Mouse (Mus musculus) frontal cortex, adult 2 months (tissue): ENCODE results near the gene Ttc37. TPM values are rescaled to one million over a fixed set of nuclear protein-coding genes. Genes with fewer than 3 reads are reported as not detected.

Experiments
- DNase-seq, 2 experiments: peaks; one replicate each; pipeline ENCODE4 v3.0.0; 2022; ENCODE audit warnings: low spot score in 1 of 2; ENCODE audit errors: extremely low spot score in 1 of 2
- polyA plus RNA-seq: library from polyadenylated mRNA; depleted of rRNA; stranded (reverse); fragments of >200 nt; gene quantifications from 2 replicates; pipeline ENCODE4 v1.2.3, GENCODE M21; 2012; rRNA removed

Ttc37 gene
- 12.5 and 14.2 TPM in 2 replicates for polyA plus RNA-seq

DNA sequence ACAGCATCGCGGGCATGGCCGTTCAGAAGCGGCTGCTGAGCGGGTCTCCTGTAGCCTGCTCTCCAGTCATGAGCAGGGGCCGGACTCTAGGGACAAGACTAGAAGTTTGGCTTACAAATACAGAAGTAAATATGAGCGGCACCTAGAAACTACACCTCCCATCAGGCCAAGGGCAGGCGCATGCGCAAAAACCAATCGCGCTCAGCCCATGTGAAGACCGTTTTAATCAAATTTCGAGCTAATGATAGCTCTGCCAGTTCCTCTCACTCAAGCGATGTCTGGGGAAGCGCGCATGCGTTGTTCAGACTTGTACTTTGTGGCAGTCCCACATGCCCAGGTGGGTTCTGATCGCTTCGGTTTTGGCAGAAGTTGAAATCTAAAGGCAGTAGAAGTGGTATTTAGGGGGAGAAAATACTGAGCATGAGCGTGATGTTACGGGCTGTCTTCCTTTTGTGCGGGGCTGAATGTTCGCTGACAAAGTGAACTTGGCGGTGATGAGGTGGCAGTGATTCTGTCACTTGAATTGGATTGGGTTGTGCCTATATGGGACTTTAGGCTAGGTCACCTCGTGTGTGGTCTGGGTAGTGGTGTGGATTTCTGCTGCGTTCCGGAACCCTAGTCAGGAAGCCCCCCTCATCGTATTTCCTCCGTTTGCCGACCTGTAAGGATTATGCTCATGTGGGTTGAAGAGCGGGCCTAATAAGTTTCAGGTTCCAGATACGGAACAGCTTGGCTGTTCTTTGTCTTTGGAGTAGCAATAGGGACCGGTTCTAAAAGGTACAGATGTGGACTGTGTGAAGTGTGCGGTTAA lies at the start of gene Ttc37, which contains the start of gene Arsk:
Gene Ttc37, plus strand, starts transcription at position 242 of the 811 bp plus-strand sequence.
Gene Arsk, minus strand, starts transcription at position 168 of the 811 bp plus-strand sequence.
- DNase-seq: peak; percentile 91 to 97

DNA sequence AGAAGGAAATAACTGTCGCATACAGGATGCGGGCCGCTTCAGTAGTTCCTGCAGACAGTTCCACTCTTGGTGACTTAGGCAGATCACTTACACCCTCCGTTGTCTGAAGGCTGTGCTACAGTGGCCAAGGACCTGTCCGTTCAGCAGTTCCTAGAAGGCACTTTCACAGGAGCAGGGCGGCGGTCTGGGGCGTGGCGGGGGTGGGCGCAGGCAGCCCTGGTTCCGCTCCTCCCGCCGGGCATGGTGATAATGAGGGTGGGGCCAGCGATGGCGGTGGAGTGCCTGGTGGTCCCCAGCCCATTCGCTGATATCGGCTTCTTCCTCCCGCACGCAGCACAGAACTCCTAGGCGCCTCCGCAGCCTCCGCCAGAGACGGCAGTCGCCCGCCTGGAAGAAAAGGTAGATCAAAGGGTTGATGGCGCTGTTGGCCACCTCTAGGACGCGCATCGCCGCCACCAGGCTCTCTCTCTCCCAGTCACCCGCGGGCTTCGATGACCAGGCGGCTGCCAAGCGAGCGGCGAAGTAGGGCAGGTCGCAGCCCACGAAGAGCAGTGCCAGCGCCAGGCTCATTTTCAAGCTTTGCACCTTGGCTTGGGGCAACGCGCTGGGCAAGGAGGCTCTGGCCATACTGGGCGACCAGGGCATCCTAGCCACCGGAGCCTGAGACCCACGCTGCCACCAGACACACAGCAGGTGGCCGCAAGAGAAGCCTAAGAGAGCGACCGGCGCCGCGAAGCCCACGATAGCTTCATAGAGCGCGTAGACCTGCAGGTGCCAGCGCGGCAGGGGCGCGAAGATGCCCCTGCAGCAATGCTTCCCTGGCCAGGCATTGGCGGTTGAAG lies 42.9 kb upstream of the Ttc37 start:
- peak; percentile 30 to 40 for DNase-seq

DNA sequence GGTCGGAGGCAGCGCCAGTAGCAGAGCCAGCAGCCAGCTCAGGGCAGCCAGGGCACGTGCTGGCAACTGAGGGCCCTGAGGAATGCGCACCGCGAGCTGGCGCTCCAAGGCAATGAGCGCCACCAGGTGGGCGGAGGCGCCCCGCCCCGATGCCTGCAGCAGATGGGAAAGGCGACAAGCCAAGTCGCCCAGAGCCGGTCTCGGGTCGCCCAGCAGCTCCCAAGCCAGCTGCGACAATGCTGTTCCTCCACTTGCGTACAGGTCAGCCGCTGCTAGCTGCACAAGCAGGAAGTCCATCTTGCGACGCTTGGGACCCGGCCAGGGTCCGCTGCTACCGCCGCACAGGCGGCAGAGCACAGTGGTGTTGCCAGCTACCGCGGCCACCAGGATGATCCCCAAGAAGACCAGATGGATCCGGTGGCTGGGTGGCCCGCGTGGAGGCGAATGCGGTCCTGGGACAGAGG lies 42.2 kb upstream of the Ttc37 start:
- DNase-seq: peak; percentile 41 to 82

DNA sequence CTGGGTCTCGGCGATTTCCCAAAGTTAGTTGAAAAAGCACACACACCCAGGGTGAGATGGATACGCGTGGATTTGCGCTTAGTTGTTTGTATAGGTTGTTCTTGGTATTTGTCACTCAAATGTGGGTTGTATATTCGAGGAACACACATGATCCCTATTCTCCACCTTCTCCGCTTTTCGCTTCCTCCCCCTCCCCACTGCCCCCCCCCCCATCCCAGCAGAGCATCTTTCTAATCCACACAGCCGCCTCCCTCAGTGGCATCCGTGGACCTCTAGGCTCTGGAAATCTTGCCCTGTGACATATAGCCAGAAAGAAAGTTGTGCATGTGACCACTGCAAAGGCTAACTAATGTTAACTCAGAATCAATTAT lies 41.7 kb upstream of the Ttc37 start, which contains the start of gene Gpr150:
Gene Gpr150, minus strand, starts transcription at position 101 of the 371 bp plus-strand sequence.
- DNase-seq: no peak

DNA sequence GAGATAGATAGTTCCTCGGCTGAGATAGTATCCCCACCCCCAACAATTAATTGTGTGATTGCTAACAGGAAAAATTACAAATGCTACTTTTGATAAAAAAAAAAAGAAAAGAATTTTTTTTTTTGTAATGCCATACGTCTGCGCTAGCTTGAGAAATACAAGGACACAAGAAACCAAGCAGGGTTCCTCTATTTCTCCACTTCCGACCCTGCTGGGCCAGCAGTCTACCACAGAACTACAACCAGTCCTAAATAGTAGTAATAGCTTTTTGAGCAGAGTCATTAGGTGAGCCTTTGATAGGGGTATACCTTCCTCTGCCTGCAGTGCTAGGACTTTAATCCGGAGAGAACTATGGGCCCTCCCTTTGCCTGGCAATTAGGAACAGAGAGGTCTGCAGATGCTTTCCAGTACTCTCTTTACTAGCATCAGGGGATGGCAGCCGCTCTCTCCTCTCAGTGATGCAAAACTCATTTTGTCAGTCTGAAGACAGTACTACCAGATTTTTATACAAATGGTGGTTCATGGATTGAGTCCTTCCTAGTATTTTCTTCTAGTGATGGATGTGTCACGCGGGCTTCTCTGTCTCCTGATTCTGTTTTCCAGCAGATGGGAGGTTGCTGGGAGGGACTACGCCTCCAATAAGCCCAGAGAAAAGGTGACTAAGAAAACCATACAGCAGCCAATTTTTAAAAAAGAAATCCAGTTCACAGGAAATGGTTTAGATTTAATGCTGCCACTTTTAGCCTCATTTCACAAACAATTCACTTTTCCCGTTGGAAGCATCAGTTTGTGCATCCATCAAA lies 41.1 kb upstream of the Ttc37 start:
- peak in 1 of 2 experiments; percentile 66 for DNase-seq

DNA sequence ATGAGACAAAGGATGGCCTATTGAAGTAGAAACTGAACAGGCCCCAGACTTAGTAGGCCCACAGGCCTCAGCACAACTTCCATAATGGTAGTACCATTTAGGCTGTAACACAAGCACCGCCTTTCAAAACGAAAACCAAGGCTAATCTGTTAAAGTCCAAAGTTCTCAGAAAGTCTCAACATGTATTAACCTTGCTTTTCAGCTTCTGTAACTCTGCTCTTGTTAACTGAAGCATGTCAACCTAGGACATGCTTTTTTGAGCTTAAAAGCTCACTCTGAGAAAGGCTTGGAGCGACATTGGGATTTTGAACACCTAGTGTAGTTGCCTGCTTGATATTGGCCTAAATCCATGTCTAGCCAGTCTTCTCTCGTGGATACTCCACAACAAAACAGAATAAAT lies 38.9 kb upstream of the Ttc37 start:
- no peak for DNase-seq

DNA sequence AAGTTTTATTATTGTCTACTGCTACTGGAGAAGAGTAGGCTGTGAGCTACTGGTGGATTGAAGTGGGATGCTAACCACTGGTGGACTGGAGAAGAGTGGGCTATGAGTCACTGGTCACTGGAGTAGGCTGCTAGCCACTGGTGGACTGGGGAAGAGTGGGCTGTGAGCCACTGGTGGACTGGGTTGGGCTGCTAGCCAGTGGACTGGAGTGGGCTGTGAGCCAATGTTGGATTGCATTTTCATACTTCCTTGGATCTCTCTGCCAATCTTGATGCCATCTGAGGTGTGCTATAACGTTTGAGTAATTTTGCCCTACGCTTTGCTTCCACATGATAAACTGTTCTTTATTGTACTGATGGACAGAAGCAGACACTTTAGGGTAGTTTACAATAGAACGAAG lies 36.4 kb upstream of the Ttc37 start:
- no peak for DNase-seq

DNA sequence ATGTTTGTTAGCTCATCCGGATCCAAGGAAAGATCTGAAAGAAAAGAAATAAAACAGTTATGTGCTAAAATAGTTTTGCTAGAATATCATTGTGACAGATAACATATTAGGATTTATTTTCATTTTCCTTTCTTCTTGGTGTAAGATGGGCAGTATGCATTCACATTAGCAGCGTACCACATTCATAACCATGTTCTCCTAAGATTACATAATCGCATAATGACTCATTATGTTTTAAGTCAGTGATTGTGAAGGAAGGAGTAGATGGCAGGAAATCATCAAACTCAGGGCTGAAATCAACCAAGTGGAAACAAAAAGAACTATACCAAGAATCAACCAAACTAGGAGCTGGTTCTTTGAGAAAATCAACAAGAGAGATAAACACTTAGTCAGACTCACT lies 36.0 kb upstream of the Ttc37 start:
- DNase-seq: no peak

DNA sequence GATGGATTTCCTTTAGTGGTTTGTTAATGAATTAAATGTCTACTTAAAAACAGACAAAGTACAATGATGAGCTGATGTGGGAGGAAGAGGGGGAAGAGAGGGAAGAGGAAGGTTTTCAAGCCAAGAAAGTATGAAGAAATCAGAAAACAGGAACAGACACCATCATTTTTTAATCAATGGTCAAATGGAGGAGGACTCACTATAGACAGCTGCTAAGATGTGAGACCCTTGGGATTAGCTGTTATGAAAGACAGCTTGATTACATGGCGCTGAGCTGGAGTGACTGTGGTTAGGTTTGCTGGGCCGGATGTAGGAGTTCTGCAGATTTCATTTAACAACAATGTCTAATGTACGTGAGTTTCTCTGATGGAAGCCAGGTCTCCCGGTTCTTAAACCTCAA lies 35.0 kb upstream of the Ttc37 start:
- DNase-seq: no peak

DNA sequence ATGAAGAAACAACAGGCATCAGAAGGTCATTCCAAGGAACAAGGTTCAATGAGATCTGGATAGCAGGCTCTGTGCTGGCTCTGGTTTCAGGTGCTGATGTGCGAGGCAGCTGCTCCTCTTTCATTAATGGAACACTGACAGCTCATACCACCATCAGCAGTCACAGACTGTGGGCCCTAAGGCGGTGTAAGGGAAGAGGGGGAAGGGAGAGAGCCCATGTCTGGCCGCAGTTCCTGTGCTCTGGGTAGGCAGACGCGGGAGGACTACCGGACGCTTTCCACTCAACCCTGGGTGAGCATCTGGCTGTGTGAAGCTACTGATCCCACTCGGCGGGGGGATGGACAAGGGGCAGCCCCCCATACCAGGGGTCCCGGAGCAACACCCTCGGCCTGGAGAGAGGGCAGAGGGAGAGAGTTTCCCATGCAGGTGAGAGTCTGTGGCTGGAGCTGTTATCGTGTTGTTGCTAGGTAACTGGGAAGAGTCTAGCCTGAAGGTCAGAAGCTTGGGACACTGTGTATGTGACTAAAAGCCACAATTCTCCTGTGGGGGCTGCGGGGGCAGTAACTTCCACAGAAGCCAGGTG lies 34.1 kb upstream of the Ttc37 start:
- DNase-seq: no peak

DNA sequence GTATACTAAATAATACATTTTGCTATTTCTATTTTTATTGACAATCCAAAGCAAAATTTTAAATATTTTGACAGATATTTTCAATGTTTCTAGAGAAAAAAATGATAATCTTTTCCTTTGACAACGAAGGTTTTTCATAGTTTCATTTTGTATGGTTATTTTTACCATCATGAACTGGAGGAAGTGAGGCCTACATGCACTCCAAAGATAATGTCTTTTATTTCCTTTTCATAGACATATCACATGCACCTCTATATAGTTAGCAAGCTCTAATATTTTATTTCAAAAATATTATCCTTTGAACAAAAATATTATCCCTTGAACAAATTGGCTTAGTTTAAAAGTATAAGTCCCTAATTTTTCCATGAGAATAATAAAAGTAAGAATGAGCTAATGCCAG lies 24.2 kb upstream of the Ttc37 start:
- DNase-seq: no peak

DNA sequence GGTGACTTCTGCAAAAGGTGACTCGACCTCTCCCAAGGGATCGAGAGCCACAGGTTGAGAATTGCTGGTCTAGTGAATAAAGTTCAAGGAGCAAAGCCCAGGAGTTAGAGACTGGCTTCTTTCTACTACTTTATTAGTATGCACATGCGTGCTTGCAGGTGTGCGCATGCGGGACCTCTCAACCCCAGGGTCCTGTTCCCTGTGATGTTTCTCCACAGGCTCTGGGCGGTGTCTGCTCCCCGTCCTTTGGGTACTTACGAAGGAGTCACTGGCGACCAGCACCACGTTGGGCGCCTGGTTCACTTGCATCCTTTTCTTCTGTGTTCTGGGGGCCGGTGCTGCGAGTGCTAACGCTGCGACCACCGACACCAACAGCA lies 430 bp upstream of the Ttc37 start:
- peak; percentile 17 to 61 for DNase-seq

DNA sequence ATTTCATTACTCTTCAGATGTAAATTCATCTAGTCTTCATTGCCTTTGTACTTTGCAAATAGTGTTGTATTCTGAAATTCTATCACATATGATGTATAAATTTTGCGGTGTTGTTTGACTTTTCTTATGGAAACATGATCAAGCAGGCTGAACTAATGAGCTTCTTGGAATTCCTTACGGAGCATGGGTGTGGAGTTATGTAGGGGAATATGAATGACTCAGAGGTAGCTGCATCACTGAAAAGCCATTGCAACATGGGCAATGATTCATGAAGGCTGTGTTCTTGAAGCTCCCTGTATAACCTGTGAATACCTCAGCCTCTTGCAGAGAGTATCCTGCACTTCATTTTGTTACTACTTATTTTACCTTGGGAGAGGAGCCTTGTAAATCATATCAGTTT lies 3.5 kb downstream of the Ttc37 start:
- DNase-seq: no peak

DNA sequence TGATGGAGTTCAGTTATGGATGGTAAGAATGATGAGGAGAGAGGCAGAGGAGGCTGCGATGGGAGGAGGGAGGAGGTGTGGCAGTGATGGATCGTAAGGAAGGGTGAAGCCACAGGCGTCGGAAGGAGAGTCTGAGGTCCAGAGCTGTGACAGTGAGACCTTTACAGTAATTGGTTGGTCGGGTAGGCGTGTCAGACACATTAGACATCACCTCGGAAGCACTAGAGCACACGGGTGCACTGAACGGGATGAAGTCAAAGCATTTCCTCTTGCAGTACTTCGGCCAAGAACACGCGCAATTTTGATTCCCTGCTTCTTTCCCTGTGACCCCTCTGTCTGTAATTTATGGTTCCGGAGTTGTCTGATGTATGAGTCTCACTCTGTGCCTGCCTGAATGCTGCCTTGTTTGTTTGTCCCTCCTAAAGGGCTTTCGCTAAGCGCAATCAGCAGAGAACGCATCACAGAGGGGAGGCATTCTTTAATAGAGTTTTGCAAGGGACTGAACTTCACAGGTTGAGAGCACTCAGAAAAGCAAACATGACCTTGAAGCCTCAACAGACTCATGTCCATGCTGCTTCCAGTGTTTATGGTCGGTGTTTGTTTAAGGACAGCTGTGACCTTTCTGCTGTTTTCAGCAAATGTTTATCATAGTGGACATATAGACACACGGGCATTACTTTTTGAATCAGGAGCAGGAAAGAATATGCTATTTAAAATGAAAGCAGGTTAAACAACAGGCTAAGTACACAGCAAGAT lies 10.7 kb downstream of the Ttc37 start:
- no peak for DNase-seq

DNA sequence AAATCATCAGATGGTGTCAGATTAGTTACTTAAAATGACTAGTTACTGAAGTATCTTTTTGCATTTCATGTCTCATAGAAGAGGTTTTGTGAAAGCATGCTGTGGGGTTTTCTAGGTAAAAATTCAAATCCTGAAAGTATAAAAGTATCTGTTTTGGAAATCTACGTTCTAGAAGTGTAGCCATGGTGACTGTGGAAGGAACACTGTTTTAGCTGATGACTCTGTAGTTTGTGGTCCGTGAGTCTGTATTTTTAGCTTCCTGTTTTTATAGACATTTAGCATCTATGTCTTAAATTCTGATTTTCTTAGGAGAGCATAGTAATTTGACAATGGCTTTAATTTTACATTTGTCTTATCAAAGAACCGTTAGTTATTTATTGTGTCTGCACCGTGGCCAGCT lies 30.3 kb downstream of the Ttc37 start:
- peak in 1 of 2 experiments; percentile 9 for DNase-seq

DNA sequence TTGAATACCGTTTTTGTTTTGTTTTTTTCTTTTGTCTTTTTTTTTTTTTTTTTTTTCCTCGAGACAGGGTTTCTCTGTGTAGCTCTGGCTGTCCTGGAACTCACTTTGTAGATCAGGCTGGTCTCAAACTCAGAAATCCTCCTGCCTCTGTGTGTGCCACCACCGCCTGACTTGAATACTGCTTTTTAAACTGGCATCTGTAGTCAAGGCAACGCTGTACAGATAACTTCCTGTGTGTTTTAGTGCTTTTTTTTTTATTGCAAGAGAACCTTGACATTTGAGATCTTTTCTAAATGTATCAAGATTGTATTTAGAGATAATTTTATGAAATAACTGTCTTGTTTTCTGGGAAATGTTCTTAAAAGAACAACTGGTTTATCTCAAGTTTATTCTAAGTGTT lies 33.9 kb downstream of the Ttc37 start:
- DNase-seq: no peak

DNA sequence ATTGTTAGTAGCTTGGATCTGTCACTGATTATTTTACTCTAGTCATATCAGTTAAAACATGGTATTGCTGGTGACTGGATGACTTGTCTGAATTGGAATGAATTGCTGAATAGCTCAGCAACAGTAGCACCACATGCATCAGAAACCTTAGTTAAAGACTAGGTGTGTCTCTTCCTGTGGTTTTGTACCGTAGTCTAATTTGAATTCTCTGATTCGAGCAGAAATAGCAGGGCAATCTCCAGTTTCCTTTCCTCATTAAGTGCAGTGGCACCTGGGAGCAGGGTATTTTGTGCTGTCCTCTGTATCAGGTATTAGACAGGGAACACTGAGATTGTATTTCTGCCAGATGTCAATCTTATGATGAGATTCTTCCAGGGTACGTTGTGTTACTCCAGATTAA lies 40.3 kb downstream of the Ttc37 start:
- no peak for DNase-seq

DNA sequence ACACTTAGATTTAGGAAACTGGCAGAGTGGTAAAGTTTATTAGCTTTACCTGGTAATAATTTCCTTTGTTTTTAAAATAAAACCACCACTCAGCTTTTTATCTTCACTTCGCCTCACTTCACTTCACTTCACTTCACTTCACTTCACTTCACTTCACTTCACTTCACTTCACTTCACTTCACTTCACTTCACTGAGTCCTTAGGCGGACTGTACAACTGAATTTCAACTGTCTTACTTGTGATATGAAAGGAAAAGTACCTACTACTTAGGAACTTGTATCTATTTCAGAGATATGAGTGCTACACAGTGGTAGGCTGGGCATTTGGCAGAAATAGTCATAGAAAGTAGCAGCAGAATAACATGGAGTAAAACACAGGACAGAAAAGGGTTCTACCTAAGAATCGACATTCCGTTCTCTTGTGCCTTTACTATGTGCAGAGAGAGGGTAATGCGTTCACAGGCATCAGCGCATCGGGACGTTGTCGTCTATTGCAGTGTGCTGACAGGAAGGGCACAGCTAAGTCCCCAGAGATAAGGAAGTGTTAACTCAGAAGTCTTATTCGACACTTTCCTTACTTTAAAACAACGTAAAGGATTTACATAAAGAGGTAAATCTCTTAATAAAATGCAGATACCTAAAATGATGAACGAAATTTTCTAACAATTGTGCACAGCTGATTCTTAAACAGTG lies 42.7 kb downstream of the Ttc37 start:
- no peak for DNase-seq

DNA sequence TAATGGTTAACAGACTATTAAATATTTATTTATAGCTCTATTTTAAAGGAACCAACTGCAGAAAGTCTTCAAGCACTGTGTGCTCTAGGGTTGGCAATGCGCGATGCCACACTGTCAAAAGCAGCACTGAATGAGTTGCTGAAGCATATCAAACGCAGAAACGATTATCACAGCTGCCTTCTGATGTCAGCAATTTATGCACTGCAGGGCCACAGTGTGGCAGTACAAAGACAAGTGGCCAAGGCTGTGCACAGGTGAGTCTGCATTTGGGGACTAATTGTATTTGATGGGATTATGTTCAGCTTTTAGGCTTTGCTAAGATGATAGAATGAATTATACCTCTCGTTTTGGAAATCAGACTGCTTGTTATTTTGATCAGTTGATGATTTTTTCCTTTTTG lies 51.9 kb downstream of the Ttc37 start:
- no peak for DNase-seq
